Mouse (Mus musculus) spleen, postnatal 14 days (tissue): ENCODE data around the gene Ctxn2.

Experiments used
- DNase-seq, 2 experiments: peaks; one replicate each; pipeline ENCODE4 v3.0.0; 2021 to 2022; ENCODE audit warnings: low spot score in 2 of 2

Gene Ctxn2

DNA sequence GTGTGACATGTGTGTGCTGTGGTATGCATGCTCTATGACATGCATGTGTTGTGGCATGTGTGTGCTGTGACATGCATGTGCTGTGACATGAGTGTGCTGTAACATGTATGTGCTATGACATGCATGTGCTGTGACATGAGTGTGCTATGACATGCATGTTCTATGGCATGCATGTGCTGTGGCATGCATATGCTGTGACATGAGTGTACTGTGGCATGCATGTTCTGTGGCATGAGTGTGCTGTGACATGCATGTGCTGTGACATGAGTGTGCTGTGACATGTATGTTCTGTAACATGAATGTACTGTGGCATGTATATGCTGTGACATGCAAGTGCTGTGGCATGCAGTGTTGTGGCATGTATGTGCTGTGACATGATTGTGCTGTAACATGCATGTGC lies 56.4 kb downstream of the Ctxn2 start:
- no peak for DNase-seq

DNA sequence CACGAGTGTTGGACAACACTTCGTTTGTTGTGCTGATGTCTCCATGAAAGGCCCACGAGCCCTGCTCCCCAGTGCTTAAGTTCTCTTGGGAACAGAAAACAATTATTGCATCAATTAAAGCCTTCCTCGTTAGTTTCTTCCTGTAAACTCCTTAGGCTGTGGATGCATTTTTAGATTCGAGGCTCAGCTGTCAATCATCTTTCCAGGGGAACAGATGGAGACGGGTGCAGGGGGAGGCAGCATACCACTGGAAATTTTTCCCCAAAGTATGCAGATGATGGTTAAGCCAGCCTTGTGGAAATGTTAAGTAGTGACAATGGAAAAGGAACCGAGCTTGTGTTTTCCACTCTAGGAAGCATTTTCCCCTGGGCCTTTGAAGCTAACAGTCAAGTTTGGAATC lies 60.3 kb downstream of the Ctxn2 start:
- DNase-seq = no peak
